Mouse (Mus musculus): Measurements from ENCODE around the gene Btg1.

The Btg1 gene

DNA sequence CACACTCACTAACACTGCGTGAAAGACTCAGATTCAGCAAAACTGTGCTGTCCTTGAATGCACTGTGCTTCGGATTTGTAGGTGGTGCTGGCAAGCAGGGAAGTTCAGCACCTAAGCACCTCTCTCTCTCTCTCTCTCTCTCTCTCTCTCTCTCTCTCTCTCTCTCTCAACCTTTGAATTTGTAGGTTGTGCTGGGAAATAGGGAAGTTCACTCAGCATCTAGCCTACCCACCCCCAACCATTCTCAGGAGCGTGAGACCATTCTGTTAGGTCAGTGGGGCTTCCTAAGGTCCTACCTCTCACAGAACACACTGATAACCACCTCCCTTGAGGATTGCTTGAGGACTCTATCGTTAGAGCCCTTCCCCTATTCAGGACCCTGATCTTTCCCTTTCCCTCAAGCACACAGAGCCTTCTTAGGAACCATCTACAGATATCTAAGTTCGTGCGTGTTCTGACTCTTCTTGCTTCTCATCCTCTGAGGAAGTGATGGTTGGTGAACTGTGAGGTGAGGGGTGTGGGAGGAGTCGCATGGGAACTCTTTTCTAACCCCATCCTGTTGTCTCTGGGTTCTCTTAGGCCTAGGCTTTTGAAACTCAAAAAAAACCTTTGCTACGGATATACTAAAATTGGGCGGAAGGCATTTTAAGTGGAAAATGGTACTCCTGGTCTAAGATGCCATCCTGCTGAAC lies 47.1 kb downstream of the Btg1 start:
- no peak for DNase-seq (ENCODE audit: low read depth)
